Mouse (Mus musculus) myocyte (in vitro differentiated cells): ENCODE measurements at regions not wholly inside any gene's neighbourhood (a gene's known extent, or its start where the extent isn't known, plus 50 kb on each side); places are given as distances from the start of the nearest gene placed in this dataset.

Experiments used
- H3K27me3 ChIP-seq: one replicate; pipeline ENCODE4 v1.6.1; 2011; ENCODE audit not compliant: control insufficient read depth, insufficient read depth, insufficient read length
- H3K36me3 ChIP-seq: one replicate; pipeline ENCODE4 v1.6.1; 2011; ENCODE audit not compliant: control insufficient read depth, insufficient read depth
- H3K4me2 ChIP-seq: one replicate; pipeline ENCODE4 v1.6.1; 2011; ENCODE audit warnings: low read depth, control low read depth
- H3K4me3 ChIP-seq: one replicate; pipeline ENCODE4 v1.5.1; 2011; ENCODE audit warnings: mild to moderate bottlenecking, control low read depth, moderate library complexity
- H3K79me2 ChIP-seq: one replicate; pipeline ENCODE4 v1.6.1; 2011; ENCODE audit not compliant: control insufficient read depth, insufficient read depth
- H3ac ChIP-seq: one replicate; pipeline ENCODE4 v1.6.1; 2011; ENCODE audit not compliant: control insufficient read depth, insufficient read length
- CEBPB ChIP-seq: IDR thresholded peaks from 2 replicates; pipeline ENCODE4 v1.6.1; 2011; ENCODE audit warnings: mild to moderate bottlenecking, moderate library complexity; ENCODE audit not compliant: poor library complexity, insufficient read depth, severe bottlenecking
- E2F4 ChIP-seq: IDR thresholded peaks from one replicate; pipeline ENCODE4 v1.6.1; 2011; ENCODE audit warnings: mild to moderate bottlenecking, control low read depth, moderate library complexity; ENCODE audit not compliant: insufficient read depth
- MAX ChIP-seq: IDR thresholded peaks from one replicate; pipeline ENCODE4 v1.6.1; 2011; ENCODE audit warnings: low read depth, mild to moderate bottlenecking, control low read depth
- MYOD1 ChIP-seq, 3 experiments: IDR thresholded peaks; one replicate each; pipeline ENCODE4 v1.6.1; 2011; ENCODE audit warnings: control low read depth in 2 of 3, low read depth in 2 of 3, mild to moderate bottlenecking in 2 of 3, moderate library complexity in 1 of 3; ENCODE audit not compliant: insufficient read length in 2 of 3, control insufficient read depth in 1 of 3
- MYOG ChIP-seq, 3 experiments: IDR thresholded peaks; one replicate each; pipeline ENCODE4 v1.6.1; 2011; ENCODE audit warnings: control low read depth in 2 of 3, low read depth in 2 of 3, mild to moderate bottlenecking in 2 of 3; ENCODE audit not compliant: insufficient read length in 2 of 3, control insufficient read depth in 1 of 3, insufficient read depth in 1 of 3
- POLR2A ChIP-seq: IDR thresholded peaks from one replicate; pipeline ENCODE4 v1.6.1; 2011; ENCODE audit warnings: low read depth, mild to moderate bottlenecking, control low read depth, moderate library complexity; ENCODE audit not compliant: insufficient read length
- POLR2AphosphoS2 ChIP-seq: IDR thresholded peaks from one replicate; pipeline ENCODE4 v1.6.1; 2011; ENCODE audit warnings: low read depth, control low read depth; ENCODE audit not compliant: insufficient read length
- REST ChIP-seq: IDR thresholded peaks from one replicate; pipeline ENCODE4 v1.6.1; 2011; ENCODE audit warnings: mild to moderate bottlenecking, control low read depth, moderate library complexity; ENCODE audit not compliant: insufficient read depth, insufficient read length
- SRF ChIP-seq: IDR thresholded peaks from one replicate; pipeline ENCODE4 v1.6.1; 2011; ENCODE audit warnings: low read depth; ENCODE audit not compliant: control insufficient read depth, insufficient read length
- TCF12 ChIP-seq: IDR thresholded peaks from one replicate; pipeline ENCODE4 v1.6.1; 2011; ENCODE audit warnings: mild to moderate bottlenecking, control low read depth; ENCODE audit not compliant: poor library complexity, insufficient read depth, severe bottlenecking
- TCF3 ChIP-seq: IDR thresholded peaks from one replicate; pipeline ENCODE4 v1.6.1; 2011; ENCODE audit warnings: low read depth, control low read depth; ENCODE audit not compliant: insufficient read length
- USF1 ChIP-seq: IDR thresholded peaks from one replicate; pipeline ENCODE4 v1.6.1; 2011; ENCODE audit warnings: low read depth, mild to moderate bottlenecking, control low read depth, moderate library complexity

GRCm38 (mm10) chr10:11729536-11729935 is 386.3 kb downstream of the Epm2a start:
- no peak overlapping the region for H3ac ChIP-seq
- H3K36me3 ChIP-seq: no peaks in the 10 kb centered on the region
- H3K79me2 ChIP-seq: no peaks in the 10 kb centered on the region
- no peaks in the 10 kb centered on the region for H3K27me3 ChIP-seq
- no peak overlapping the region for H3K4me2 ChIP-seq
- H3K4me3 ChIP-seq: no peak overlapping the region
- TF ChIP-seq USF1: no peak
- TF ChIP-seq E2F4: no peak
- TF ChIP-seq SRF: no peak
- no peak for TF ChIP-seq MYOG (IDR thresholded peaks at IDR 0.05; ENCODE audit: control insufficient read depth in 1 of 3, insufficient read depth in 1 of 3, insufficient read length in 2 of 3, low read depth in 2 of 3)
- no peak for TF ChIP-seq MYOD1 (IDR thresholded peaks at IDR 0.05; ENCODE audit: control insufficient read depth in 1 of 3, insufficient read length in 2 of 3, low read depth in 2 of 3)
- TF ChIP-seq MAX: no peak
- no peak for TF ChIP-seq TCF12
- TF ChIP-seq POLR2AphosphoS2: no peak

- no peaks in the 10 kb centered on the region for H3K79me2 ChIP-seq
- H3K4me3 ChIP-seq: no peak overlapping the region
- H3K36me3 ChIP-seq: no peaks in the 10 kb centered on the region
- H3K27me3 ChIP-seq: no peaks in the 10 kb centered on the region
- no peak overlapping the region for H3K4me2 ChIP-seq
- TF ChIP-seq REST (no peak), E2F4 (no peak), POLR2A (no peak), SRF (no peak), CEBPB (no peak), MYOD1 (IDR thresholded peaks at IDR 0.05; ENCODE audit: control insufficient read depth in 1 of 3, insufficient read length in 2 of 3, low read depth in 2 of 3) (no peak), POLR2AphosphoS2 (no peak), MYOG (IDR thresholded peaks at IDR 0.05; ENCODE audit: control insufficient read depth in 1 of 3, insufficient read depth in 1 of 3, insufficient read length in 2 of 3, low read depth in 2 of 3) (no peak), USF1 (no peak), MAX (no peak), TCF12 (no peak), TCF3 (no peak)
- no peak overlapping the region for H3ac ChIP-seq
Measured at GRCm38 (mm10) chr10:11739574-11740368, 396.6 kb downstream of the Epm2a start.

GRCm38 (mm10) chr10:11745587-11745986 is 402.4 kb downstream of the Epm2a start:
- no peak overlapping the region for H3K4me2 ChIP-seq
- no peaks in the 10 kb centered on the region for H3K27me3 ChIP-seq
- H3K4me3 ChIP-seq: no peak overlapping the region
- no peaks in the 10 kb centered on the region for H3K36me3 ChIP-seq
- no peak overlapping the region for H3ac ChIP-seq
- H3K79me2 ChIP-seq: no peaks in the 10 kb centered on the region
- TF ChIP-seq MYOD1 (IDR thresholded peaks at IDR 0.05; ENCODE audit: control insufficient read depth in 1 of 3, insufficient read length in 2 of 3, low read depth in 2 of 3) (no peak), CEBPB (no peak)

- Histone ChIP-seq H3ac (no peak overlapping the region), H3K36me3 (no peaks in the 10 kb centered on the region), H3K79me2 (no peaks in the 10 kb centered on the region), H3K4me2 (no peak overlapping the region), H3K27me3 (no peaks in the 10 kb centered on the region), H3K4me3 (no peak overlapping the region)
- no peak for TF ChIP-seq TCF12
- TF ChIP-seq CEBPB: no peak
- no peak for TF ChIP-seq POLR2AphosphoS2
- TF ChIP-seq MYOD1 (IDR thresholded peaks at IDR 0.05; ENCODE audit: control insufficient read depth in 1 of 3, insufficient read length in 2 of 3, low read depth in 2 of 3): no peak
- TF ChIP-seq MYOG (IDR thresholded peaks at IDR 0.05; ENCODE audit: control insufficient read depth in 1 of 3, insufficient read depth in 1 of 3, insufficient read length in 2 of 3, low read depth in 2 of 3): no peak
- TF ChIP-seq SRF: no peak
- TF ChIP-seq USF1: no peak
- TF ChIP-seq POLR2A: no peak
- no peak for TF ChIP-seq MAX
- TF ChIP-seq E2F4: no peak
- no peak for TF ChIP-seq REST
- TF ChIP-seq TCF3: no peak
Measured at GRCm38 (mm10) chr10:11746959-11747358, 403.8 kb downstream of the Epm2a start.

- H3ac ChIP-seq: no peak overlapping the region
- H3K79me2 ChIP-seq: no peaks in the 10 kb centered on the region
- no peak overlapping the region for H3K4me2 ChIP-seq
- no peaks in the 10 kb centered on the region for H3K36me3 ChIP-seq
- H3K27me3 ChIP-seq: no peaks in the 10 kb centered on the region
- H3K4me3 ChIP-seq: no peak overlapping the region
- TF ChIP-seq MYOD1 (IDR thresholded peaks at IDR 0.05; ENCODE audit: control insufficient read depth in 1 of 3, insufficient read length in 2 of 3, low read depth in 2 of 3): no peak
- TF ChIP-seq POLR2A: no peak
- TF ChIP-seq SRF: no peak
- no peak for TF ChIP-seq USF1
- TF ChIP-seq MAX: no peak
- no peak for TF ChIP-seq MYOG (IDR thresholded peaks at IDR 0.05; ENCODE audit: control insufficient read depth in 1 of 3, insufficient read depth in 1 of 3, insufficient read length in 2 of 3, low read depth in 2 of 3)
- TF ChIP-seq TCF3: no peak
- no peak for TF ChIP-seq POLR2AphosphoS2
- TF ChIP-seq REST: no peak
- no peak for TF ChIP-seq CEBPB
- TF ChIP-seq E2F4: no peak
Measured at GRCm38 (mm10) chr10:11755105-11755730, 412.0 kb downstream of the Epm2a start.
